Mouse (Mus musculus) adrenal gland, adult (tissue): ENCODE data around the gene Mob3b.

Experiments used
- DNase-seq, 2 experiments: peaks; one replicate each; pipeline ENCODE4 v3.0.0; 2022 to 2023; ENCODE audit warnings: low spot score in 1 of 2; ENCODE audit not compliant: inconsistent age in 2 of 2

The Mob3b gene

DNA sequence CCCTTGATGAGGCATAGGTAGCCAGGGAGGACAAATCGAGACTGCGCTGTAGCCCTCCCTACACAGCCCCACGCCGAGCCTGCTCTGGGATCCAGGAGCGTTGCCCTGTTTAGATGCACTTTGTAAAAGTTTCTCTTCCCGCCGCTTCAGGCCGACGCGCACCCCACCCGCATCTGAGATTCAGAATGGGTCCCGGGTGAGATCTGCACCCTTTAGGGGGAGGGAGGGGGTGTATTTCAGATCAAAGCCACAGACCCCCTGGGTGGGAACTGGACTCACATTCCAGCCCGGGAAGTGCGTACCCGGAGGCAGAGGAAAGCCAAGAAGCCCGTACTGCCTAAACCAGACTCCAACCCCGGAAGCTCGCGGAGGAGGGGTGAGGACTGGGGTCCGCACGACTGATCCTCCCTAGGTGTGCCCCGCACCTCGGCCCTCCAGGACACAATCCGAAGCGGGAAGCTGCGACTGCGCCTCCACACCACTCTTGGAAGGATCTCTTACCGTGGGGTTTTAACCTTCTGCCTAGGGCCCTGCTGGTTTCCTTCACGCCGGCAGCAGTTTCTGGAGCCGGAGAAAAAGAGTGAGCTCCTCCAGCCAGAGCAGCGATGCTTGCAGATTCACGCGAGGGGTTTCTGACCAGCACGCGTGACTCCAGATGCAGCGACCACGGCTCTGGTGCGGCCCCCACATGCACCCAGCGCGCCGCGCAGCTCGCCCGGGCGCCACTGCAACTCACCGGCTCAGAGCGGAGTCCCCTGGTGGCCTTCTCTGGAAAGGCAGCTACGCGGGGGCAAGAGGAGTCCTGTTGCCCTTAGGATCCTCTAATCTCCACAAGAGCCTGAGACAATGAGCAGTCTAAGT lies at the start of gene Mob3b:
Gene Mob3b (minus strand): TSS at position 734 of the 861 bp plus-strand sequence.
- peak; percentile 90 to 97 for DNase-seq

DNA sequence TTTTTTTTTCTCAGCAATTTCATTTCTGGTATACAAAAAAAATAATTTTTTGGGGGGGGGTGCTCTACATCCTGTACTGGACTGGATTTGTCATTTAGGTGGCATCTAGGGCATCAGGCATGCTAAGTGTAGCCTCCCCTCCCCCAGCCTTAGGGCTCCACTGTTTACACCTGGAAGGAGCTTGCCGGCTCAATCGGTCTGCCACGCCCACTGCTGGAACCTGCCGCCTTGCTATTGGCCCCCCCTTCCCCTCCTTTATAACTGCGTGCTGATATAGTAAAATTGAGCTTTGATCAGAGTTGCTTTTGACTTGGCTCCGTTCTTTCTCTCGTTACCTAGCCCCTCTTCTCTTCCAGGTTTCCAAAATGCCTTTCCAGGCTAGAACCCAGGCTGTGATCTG lies 47.4 kb upstream of the Mob3b start:
- DNase-seq, result no peak

DNA sequence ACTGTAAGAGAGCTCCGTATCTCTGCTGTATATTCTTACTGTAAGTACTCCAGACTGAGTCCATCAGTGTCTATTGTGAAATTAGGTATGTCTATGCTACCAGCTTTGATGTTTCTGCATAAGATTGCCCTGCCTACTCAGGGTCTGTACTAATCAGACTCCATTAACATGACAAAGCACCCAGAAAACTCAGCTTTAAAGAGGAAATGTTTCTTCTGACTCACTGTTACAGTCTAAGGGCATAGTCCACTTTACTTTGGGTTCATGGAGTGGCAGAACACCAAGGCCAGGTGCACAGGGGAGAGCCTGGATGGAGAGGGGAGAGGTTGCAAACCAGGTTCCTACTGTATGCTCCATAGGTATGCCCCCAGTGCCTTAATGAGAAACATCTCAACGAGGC lies 46.4 kb upstream of the Mob3b start:
- no peak for DNase-seq

DNA sequence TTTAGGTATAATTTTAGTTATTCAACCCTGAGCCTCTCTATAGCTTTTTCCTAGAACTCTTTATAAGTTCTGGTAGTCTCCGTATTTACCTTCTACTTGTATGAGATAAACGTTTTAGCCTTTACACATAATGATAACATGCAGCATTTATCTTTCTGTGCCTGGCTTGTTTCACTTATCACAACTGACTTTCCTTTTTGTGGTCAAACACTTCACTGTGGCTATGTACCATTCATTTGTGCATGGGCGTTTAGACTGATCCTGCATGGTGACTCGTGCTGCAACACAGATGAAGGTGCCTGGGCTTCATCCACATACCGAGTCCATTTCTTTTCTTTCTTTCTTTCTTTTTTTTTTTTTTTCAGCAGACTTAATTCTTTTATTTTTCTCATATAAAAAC lies 44.4 kb upstream of the Mob3b start:
- DNase-seq, result no peak

DNA sequence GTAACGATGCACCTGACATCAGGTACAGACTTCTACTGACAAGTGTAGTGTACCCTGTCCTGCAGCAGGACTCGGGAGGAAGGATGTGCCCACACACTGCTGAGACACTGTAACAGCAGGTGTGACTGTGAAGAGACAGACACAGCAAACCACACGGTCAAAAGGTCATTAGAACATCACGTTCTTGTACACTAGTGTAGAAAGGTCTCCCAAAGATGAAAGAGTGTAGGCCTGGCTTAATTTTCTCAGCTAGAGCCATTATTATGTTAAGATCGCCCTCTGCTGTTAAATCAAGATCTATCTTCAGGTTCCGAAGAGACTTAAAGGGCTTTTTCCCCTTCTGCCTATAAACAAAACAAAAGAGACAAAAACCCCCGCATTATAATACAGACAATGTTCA lies 35.4 kb upstream of the Mob3b start:
- peak in 1 of 2 experiments; percentile 57 for DNase-seq

DNA sequence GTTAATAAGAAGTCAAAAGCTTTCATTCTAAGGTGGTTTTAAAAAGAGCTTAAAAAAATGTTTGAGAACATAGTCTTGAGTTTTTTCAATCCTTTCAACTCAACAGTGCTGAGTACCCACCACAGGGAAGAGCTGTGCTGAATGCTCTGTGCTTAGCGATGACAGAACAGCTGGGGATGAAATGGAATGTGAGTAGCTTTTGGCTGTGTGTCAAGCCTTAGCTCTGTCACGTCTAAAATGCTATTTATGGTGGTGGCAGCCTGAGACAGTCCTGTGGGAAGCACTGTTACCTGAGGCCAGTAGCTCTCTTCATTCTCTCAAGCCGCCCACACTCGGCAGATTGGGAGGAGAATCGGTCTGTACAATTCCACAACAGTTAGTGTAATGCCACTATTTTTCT lies 32.5 kb upstream of the Mob3b start:
- no peak for DNase-seq

DNA sequence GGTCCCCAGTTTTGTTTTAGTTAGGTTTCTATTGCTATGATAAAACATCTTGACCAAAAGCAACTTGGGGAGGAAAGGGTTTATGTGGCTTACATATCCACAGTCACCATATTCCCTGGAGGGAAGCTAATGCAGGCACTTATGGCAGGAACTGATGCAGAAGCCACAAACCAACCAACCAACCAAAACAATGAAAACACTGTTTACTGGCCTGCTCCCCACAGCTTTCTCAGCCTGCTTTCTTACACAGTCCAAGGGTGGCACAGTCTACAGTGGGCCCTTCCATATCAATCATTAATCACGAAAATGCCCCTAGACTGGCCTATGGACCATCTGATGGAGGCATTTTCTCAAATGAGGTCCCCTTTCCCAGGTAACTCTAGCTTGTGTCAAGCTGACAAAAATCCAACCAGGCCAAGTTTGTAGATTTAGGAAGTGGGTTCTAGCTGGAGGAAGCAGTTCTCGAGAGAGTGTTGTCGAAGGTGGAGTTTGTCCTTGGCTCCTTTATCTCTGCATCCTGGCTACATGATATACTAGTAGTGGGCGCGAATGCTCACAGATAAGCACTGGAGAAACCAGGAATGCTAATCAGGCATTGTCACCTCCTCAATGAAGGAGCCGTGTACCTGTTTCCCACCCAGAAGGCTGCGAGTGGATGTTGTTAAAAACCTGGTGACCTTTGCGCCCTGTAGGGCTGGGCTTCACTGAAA lies 30.5 kb upstream of the Mob3b start:
- no peak for DNase-seq

DNA sequence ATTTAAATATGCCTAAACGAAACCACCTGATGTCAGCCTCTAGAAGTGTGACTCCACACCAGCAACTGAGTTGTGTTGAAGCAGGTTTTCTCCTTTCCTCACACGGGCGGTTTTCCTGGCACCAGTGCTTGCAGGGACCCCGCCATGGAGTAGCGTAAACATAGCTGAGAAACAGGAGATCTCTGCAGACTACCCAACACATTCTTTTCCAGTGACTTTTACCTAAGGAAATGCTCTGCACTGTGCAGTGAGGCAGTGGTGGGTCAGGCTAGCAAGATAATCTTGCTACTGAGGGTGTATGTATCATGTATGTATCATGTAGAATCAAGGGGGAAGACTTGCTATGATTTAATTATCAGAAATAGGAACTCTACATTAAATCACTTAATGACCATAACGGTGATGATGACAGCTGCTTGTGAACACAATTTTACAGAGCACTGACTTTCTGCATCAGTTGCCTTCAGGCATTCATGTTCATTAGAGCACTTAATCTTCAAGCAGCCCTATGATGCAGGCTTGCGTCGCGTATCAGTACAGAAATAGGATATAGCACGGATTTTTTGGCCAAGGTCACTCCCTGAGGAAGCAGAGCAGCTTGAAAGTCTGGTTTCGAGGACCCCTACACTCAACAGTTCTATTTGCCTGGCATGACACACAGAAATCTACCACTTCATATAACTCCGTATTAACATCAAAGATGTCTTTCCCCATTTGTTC lies 20.8 kb upstream of the Mob3b start:
- DNase-seq, result no peak

DNA sequence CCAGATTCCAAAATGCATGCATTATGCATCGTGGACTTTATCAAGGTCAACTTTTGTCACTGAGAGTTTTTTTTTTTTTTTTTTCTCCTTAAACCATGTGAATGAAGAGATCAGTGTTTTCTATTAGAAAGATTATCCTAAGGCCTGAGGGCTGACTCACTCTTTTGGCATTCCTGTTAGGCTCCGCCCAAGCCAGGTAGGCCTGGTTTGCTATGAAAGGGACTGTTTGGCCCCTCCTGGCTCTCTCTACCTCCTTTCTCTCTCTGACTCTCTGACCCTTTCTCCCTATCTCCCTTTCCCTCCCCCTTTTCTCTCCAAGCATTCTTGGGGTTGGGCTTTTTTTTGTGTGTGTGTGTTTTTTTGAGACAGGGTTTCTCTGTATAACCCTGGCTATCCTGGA lies 18.3 kb upstream of the Mob3b start:
- no peak for DNase-seq

DNA sequence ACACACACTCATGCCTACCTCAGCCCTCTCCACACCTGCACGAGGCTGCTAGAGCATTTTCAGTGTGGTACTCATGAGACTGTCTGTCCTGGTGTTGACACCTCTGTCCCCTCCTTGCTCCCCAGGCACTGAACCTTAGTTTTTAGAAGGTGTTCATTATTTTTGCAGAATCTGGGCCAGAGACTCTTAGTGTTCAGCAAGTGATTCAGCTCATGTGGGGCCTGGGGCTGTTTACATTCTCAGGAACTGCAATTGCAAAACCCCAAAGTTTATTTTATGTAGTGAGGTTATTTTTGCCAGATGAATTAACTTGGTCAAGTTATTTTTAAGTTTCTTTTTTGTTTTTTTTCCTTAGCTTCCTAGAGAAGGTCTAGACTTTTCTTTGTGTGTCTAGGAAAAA lies 16.3 kb upstream of the Mob3b start:
- DNase-seq, result no peak

DNA sequence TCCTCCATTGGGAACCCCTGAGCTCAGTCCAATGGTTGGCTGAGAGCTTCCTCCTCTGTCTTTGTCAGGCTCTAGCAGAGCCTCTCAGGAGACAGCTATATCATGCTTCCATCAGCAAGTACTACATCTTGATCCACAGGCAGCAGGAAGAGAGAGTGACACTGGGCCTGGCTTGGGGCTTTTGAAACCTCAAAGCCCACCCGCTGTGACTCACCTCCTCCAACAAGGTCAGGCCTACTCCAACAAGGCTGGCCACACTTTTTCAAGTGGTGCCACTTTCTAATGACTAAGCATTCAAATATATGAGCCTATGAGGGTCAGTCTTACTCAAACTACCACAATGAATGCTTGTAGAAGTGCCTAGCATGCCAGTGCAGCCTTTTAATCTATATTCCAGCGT lies 15.2 kb upstream of the Mob3b start:
- DNase-seq, result no peak

DNA sequence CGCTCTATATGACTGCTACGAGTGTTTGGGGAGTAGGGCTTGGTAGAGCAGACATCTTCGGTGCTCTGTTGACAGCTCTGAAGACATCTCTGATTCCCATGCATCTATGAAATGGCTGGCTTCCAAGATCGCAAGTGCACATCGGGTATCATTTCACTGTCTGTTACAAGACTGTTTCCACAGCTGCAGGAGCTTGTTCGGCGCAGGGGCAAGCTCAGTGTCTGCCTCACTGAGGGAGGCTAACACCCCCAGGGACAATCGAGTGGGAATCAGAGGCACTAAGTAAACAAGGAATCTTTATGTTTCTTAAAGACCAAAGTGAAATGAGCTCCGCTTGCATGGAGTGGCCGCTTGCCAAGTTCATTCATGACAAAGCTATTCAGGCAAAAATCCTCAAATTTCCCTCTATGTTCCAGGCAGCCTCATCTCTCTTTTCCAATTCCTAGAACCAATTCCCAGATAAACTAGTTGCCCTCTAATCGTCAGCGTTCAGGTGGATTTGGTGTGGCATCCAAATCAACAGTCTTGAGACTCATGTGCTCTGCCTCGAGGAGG lies 12.4 kb upstream of the Mob3b start:
- no peak for DNase-seq

DNA sequence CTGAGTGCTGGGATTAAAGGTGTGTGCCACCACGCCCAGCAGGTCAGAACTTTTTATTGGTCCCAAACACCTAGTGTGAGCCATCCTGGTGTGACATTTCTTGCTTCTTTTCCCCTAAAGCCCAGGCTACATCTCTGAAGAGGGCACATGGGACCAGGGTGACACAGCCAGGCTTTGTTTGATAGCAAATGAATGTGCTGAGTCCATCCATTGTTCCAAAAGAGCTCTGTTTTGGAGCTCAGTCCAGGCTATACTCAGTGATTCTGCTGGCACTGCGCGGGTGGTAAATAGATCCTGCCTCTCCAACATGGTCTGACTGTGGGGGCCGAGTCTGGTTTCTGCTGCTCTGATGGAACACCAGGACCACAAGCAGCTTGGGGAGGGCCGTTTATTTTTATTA lies 10.6 kb upstream of the Mob3b start:
- DNase-seq, result no peak

DNA sequence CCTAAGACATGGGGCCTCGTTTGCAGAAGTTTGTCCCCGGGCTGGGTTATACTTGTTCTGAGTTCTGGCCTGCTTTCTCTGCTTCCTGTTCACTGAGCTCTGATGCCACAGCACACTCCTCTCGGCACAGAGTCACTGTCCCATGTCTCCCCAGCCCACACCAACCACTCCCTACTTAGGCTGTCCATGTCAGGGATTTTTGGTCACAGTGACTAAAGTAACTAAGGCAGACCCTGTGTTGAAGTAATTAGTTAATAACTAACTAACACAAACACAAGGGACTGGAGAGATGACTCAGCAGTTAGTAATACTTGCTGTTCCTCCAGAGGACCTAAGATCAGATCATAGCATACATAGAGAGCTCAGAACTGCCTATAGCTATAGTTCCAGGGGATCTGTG lies 8.7 kb upstream of the Mob3b start:
- DNase-seq, result no peak

DNA sequence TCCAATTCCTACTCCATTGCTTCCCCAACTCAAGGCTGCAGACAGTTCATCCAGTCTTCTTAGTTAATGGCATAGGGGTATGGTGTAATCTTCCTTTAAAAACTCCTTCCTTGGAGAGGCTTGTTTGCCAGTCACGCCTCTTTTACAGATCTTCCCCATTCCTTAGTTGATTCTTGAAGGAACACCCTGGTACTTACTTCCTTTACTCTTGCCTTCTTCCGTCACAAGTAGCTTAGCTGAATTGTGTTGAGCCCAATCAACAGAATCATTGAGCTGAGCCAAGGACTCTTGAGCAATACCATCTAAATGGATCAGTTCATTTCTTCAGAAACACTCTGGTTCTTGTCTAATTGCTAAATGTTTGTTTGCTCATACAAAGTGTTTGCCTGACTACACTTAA lies 8.0 kb upstream of the Mob3b start:
- DNase-seq, result no peak

DNA sequence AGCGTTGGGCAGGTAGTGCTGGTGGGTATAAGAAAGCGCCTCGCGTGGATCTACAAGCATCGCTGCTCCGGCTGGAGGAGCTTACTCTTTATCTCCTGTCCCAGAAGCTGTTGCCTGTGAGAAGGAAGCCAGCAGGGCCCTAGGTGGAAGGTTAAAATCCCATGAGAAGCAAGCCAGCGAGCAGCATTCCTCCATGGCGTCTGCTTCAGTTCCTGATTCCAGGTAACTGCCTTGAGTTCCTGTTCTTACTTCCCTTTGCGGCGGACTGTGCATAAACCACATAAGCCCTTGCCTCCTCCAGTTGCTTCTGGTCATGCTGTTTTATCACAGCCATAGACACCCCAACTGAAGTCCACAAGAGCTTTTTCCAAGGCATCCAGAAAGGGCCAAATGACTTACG lies 531 bp upstream of the Mob3b start:
- peak in 1 of 2 experiments; percentile 21 for DNase-seq

DNA sequence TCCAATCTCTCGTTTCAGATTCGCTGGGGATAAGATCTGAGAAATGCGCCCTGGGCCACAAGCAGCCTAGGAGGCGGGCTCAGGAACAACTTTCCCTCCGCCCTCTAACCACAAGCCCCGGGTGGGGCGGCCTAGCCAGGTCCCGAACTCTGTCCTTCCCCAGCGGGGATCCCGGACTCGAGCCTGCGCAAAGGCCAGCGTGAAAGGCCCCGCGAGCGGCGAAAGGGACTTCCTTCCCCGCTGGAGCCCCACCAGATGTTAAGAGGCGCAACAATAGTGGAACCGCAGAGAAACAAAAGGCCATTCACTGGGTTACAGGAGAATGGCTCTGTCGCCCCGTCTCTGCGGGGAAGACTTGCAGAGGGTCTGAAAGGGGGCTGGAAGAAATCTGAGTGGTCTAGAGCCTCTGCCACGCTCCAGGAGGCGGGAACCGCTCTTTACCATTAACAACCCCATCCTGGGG lies 1.1 kb downstream of the Mob3b start:
- DNase-seq, result peak; percentile 81 to 95

DNA sequence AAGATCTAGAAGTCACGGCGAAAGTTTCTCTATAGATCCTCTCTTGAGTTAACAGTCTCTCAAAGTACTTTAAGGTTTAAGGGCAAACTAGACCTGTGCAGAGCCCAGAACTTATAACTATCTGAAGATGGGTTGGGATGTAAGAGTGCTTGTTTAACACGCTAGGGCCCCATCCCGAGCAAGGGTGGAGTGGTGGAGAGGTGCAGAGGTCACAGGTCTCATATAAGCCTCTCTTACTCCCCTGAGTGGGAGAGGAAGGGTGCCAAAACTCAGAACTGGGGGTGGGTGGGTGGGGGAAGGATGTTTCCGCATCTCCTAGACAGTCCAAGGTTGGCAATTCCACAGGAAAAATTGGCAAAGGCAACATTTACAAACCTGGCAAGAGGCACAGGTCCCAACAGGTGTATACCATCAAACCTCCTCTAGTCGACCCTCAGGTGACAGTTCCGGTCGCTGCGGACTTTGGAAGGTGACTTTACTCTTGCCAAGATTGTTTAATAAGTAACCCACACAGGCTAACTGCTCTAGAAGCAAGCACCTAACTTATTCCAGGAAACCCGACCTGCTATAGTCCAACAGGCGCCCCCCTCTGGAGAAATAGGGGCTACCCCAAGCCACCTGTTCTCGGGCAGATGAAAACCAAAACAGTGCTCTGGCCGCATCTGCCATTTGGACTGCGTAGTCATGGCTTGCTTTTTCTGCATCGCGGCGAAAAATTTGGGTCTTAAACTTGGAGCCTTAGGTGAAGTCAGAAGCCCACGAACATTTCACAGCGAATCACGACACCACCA lies 2.0 kb downstream of the Mob3b start:
- peak; percentile 76 to 90 for DNase-seq

DNA sequence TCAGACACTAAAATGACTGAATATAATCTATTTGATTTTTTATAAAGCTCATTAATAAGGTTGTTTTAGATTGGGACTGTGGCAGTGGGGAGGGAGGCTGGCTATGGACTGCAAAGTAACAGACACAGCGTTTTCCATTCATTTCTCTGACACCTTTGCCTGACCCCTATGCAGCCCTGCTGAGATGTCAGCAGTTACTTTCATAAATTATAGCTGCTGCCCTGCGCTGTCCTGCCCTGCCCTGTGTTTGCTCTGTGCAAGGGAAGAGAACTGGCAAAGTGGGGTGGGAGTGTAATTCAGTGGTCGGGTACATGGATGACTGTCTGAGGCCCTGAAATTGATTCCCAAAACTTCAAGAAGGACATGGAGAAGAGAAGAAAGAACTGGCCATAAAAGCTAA lies 3.2 kb downstream of the Mob3b start:
- no peak for DNase-seq

DNA sequence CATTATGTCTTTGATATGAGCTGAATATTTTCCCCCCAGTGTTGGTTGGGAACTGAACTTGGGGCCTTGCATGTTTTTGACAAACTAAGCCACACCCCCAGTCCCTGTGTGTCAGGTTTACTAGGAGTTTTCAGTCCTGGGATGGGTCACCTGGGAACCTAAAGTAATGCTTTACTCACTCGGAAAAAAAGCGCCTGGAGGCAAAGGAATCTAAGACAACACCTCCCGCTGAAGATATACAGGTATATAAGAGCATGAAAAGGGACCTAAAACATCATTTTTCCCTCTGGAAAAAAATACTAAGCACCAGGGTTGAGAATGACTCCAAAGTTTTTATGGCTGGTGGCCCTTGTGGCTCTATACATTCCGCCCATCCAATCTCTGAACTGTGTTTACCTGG lies 5.5 kb downstream of the Mob3b start, which contains the start of gene Ifnk:
Gene Ifnk (plus strand): TSS at position 301 of the 400 bp plus-strand sequence.
- no peak for DNase-seq

DNA sequence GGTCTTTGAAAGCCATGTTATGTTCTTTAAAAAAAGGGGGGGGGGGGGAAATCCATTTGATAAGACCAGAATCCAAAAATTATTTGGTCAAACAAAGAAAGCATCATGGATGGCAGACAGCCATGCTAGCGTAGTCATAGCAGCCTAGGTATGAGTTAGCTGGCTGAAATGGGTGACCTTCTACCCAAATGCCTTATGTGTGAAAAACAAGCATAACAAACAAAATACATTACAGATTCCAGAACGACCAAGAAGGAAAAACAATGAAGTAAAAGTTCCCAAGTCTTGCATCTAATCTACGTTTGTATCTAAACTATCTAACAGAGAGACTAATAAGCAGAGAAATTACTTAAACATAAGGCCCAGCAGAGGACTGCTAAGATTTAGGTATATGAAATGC lies 6.6 kb downstream of the Mob3b start:
- no peak for DNase-seq
